26 mouse cellular contexts compared by ENCODE assay signal in genomic region chr10:129014477-129014876, GRCm38 (mm10). TPM values are rescaled to one million over a fixed set of nuclear protein-coding genes. Genes with fewer than 3 reads are reported as not detected.
DNase-seq lines count a peak whose midpoint lies in the region; ATAC-seq and TF ChIP-seq lines count a peak whose summit lies in the region.
"Had no signal": no experiment of that assay in that cellular context is flagged by ENCODE, and none has a peak within 500 bp of the region (broad histone marks: within the 10 kb centered on the region; RNA-seq: fewer than 3 reads in every experiment).

No protein-coding gene starts in this region.

- H3K79me2 ChIP-seq in liver, adult 2 months (ENCODE audit: control insufficient read depth, insufficient read depth, low read length): no peaks in the 10 kb centered on the region
- H3K79me2 ChIP-seq in MEL (ENCODE audit: control insufficient read depth, insufficient read depth, low read length, poor library complexity): no peaks in the 10 kb centered on the region

- no peak for TF ChIP-seq CTCF in liver, adult 2 months (IDR thresholded peaks at IDR 0.05; ENCODE audit: low read depth, low read length)
- TF ChIP-seq CTCF in MEL (IDR thresholded peaks at IDR 0.05 in 2 of 3, conservative IDR thresholded peaks at IDR 0.05 in 1 of 3; ENCODE audit: control insufficient read depth in 1 of 3, insufficient read depth in 1 of 3, low read depth in 2 of 3, low read length in 3 of 3, poor library complexity in 1 of 3, severe bottlenecking in 1 of 3): no peak
- TF ChIP-seq CTCF in lung, adult 2 months (IDR thresholded peaks at IDR 0.05; ENCODE audit: insufficient read depth, low read length): no peak

- no peaks in the 10 kb centered on the region for H3K9me3 ChIP-seq in liver, embryonic 12.5 days (replicated peaks)
- no peaks in the 10 kb centered on the region for H3K9me3 ChIP-seq in MEL (replicated peaks; ENCODE audit: insufficient read depth, low read length)
- H3K9me3 ChIP-seq in limb, embryonic 10.5 days (replicated peaks): no peaks in the 10 kb centered on the region
- H3K9me3 ChIP-seq: embryonic facial prominence, embryonic 10.5 days; embryonic facial prominence, embryonic 12.5 days; forebrain, embryonic 13.5 days; forebrain, embryonic 15.5 days had no signal

- H3K27me3 ChIP-seq in liver, adult 2 months (ENCODE audit: control insufficient read depth, insufficient read depth, low read length): no peaks in the 10 kb centered on the region
- no peaks in the 10 kb centered on the region for H3K27me3 ChIP-seq in liver, embryonic 12.5 days (replicated peaks)
- H3K27me3 ChIP-seq in MEL (ENCODE audit: control insufficient read depth in 1 of 2, insufficient read depth in 2 of 2, low read length in 2 of 2): no peaks in the 10 kb centered on the region
- H3K27me3 ChIP-seq in limb, embryonic 10.5 days (ENCODE audit: low read depth, poor library complexity, severe bottlenecking): no peaks in the 10 kb centered on the region
- H3K27me3 ChIP-seq: embryonic facial prominence, embryonic 12.5 days; forebrain, embryonic 13.5 days; forebrain, embryonic 15.5 days; Patski had no signal

- no peaks in the 10 kb centered on the region for H3K4me1 ChIP-seq in liver, adult 2 months (ENCODE audit: control insufficient read depth, insufficient read depth, low read length)
- no peaks in the 10 kb centered on the region for H3K4me1 ChIP-seq in liver, embryonic 12.5 days
- H3K4me1 ChIP-seq in MEL (ENCODE audit: control insufficient read depth in 1 of 2, insufficient read depth in 2 of 2, low read length in 2 of 2): peaks cover 0 to 4% of the 10 kb centered on the region in 2 experiments; a peak in 2 of 4 replicates
- H3K4me1 ChIP-seq in limb, embryonic 10.5 days: no peaks in the 10 kb centered on the region
- no peaks in the 10 kb centered on the region for H3K4me1 ChIP-seq in lung, adult 2 months (ENCODE audit: control insufficient read depth, insufficient read depth, low read length)
- H3K4me1 ChIP-seq: embryonic facial prominence, embryonic 10.5 days; embryonic facial prominence, embryonic 12.5 days; forebrain, embryonic 13.5 days; forebrain, embryonic 15.5 days had no signal

- no peak for ATAC-seq in liver, embryonic 12.5 days
- ATAC-seq: activated CD4-positive, CD25-positive, alpha-beta regulatory T cell, adult 4 months; forebrain, embryonic 13.5 days; forebrain, embryonic 15.5 days; forebrain, postnatal 0 days; Patski had no signal

- H3K4me2 ChIP-seq in liver, embryonic 12.5 days: no peak overlapping the region
- H3K4me2 ChIP-seq: embryonic facial prominence, embryonic 12.5 days; forebrain, embryonic 13.5 days; forebrain, embryonic 15.5 days had no signal

- no peak overlapping the region for H3K4me3 ChIP-seq in liver, adult 2 months (ENCODE audit: insufficient read depth, low read depth, low read length)
- no peak overlapping the region for H3K4me3 ChIP-seq in liver, embryonic 12.5 days
- no peak overlapping the region for H3K4me3 ChIP-seq in MEL (ENCODE audit: control insufficient read depth in 1 of 2, insufficient read depth in 1 of 2, low read depth in 2 of 2, low read length in 2 of 2)
- H3K4me3 ChIP-seq in limb, embryonic 10.5 days: no peak overlapping the region
- H3K4me3 ChIP-seq in lung, adult 2 months (replicated peaks; ENCODE audit: extremely low read depth, low read depth, low read length): no peak overlapping the region
- H3K4me3 ChIP-seq: embryonic facial prominence, embryonic 10.5 days; embryonic facial prominence, embryonic 12.5 days; forebrain, embryonic 13.5 days; forebrain, embryonic 15.5 days had no signal

- no peak for TF ChIP-seq EP300 in MEL (IDR thresholded peaks at IDR 0.05; ENCODE audit: low read depth in 1 of 2, low read length in 2 of 2)

- no peak overlapping the region for H3K9ac ChIP-seq in liver, adult 2 months (ENCODE audit: low read depth, low read length)
- no peak overlapping the region for H3K9ac ChIP-seq in liver, embryonic 12.5 days
- H3K9ac ChIP-seq in MEL (ENCODE audit: control insufficient read depth, low read depth, low read length, poor library complexity, severe bottlenecking): no peak overlapping the region
- H3K9ac ChIP-seq: embryonic facial prominence, embryonic 12.5 days; forebrain, embryonic 13.5 days; forebrain, embryonic 15.5 days; forebrain, postnatal 0 days had no signal

- no peak for TF ChIP-seq POLR2A in liver, adult 2 months (IDR thresholded peaks at IDR 0.05; ENCODE audit: extremely low read depth, insufficient read depth, low read length)
- TF ChIP-seq POLR2A in MEL (IDR thresholded peaks at IDR 0.05; ENCODE audit: control insufficient read depth in 1 of 2, insufficient read depth in 1 of 2, low read depth in 1 of 2, low read length in 2 of 2, poor library complexity in 1 of 2): no peak
- no peak for TF ChIP-seq POLR2A in lung, adult 2 months (IDR thresholded peaks at IDR 0.05; ENCODE audit: borderline replicate concordance, extremely low read depth, low read depth, low read length)

- peak; percentile 12 for DNase-seq in liver, adult 2 months (ENCODE audit: extremely low read depth, low read depth, low spot score)
- no peak for DNase-seq in MEL (ENCODE audit: low read depth, low spot score)
- DNase-seq in limb, embryonic 10.5 days (ENCODE audit: low spot score): peak; percentile 9
- no peak for DNase-seq in lung, adult 2 months
- DNase-seq: adrenal gland, adult 8-10 months; adrenal gland, postnatal 14 days; adrenal gland, postnatal 36 days; cerebellum, adult 11-12 months; cerebellum, adult 2 months; cerebellum, adult 9-10 months; cerebellum, postnatal 10 days; cerebellum, postnatal 25 days; forebrain, postnatal 0 days had no signal

- H3K36me3 ChIP-seq in liver, adult 2 months (ENCODE audit: control insufficient read depth, insufficient read depth, low read length): no peaks in the 10 kb centered on the region
- no peaks in the 10 kb centered on the region for H3K36me3 ChIP-seq in liver, embryonic 12.5 days
- H3K36me3 ChIP-seq in MEL (ENCODE audit: control insufficient read depth in 1 of 2, insufficient read depth in 2 of 2, low read length in 2 of 2): no peaks in the 10 kb centered on the region
- H3K36me3 ChIP-seq in limb, embryonic 10.5 days: no peaks in the 10 kb centered on the region
- H3K36me3 ChIP-seq: embryonic facial prominence, embryonic 10.5 days; embryonic facial prominence, embryonic 12.5 days; forebrain, embryonic 15.5 days had no signal

- H3K27ac ChIP-seq in liver, adult 2 months (replicated peaks; ENCODE audit: insufficient read depth, low read depth, low read length): no peak overlapping the region
- no peak overlapping the region for H3K27ac ChIP-seq in liver, embryonic 12.5 days
- H3K27ac ChIP-seq in MEL (ENCODE audit: control insufficient read depth, low read depth, low read length): no peak overlapping the region
- H3K27ac ChIP-seq in limb, embryonic 10.5 days: no peak overlapping the region
- H3K27ac ChIP-seq: embryonic facial prominence, embryonic 10.5 days; embryonic facial prominence, embryonic 12.5 days; forebrain, embryonic 13.5 days; forebrain, embryonic 15.5 days had no signal

- no peak for TF ChIP-seq RAD21 in MEL (IDR thresholded peaks at IDR 0.05; ENCODE audit: low read depth, low read length)

RNA-seq across cellular contexts. Expression of gene Olfr763, which starts 3.9 kb away (rescaled TPM):
- total RNA-seq in liver, adult 2 months (2014; rRNA removed): not detected in 2 replicates
- not detected in 2 replicates for polyA plus RNA-seq in liver, adult 2 months (2012; rRNA removed)
- not detected in 2 replicates for polyA plus RNA-seq in liver, embryonic 12.5 days (2016; fragmentation: Nextera tagmentation; extraction: Ambion mirVana)
- total RNA-seq in MEL (2012; rRNA removed): not detected in 2 replicates
- not detected for polyA plus RNA-seq in MEL (2012; ENCODE audit: insufficient read depth in 1 of 2, insufficient read length in 2 of 2, low read depth in 1 of 2, low replicate concordance in 2 of 2, missing spikeins in 1 of 2)
- polyA plus RNA-seq in limb, embryonic 10.5 days (2016; fragmentation: Nextera tagmentation; extraction: Ambion mirVana): not detected in 2 replicates
- not detected in 2 replicates for polyA plus RNA-seq in lung, adult 2 months (2012; rRNA removed)
- total RNA-seq: adrenal gland, adult 18-20 months; adrenal gland, adult 8-10 months; adrenal gland, postnatal 14 days; adrenal gland, postnatal 36 days; ES-E14; forebrain, postnatal 0 days had no signal
- polyA plus RNA-seq: activated CD4-positive, CD25-positive, alpha-beta regulatory T cell, adult 4 months; C2C12; cerebellum, adult 2 months; cortical plate, adult 2 months; embryonic facial prominence, embryonic 10.5 days; embryonic facial prominence, embryonic 12.5 days; embryonic facial prominence, embryonic 14.5 days; forebrain, embryonic 11.5 days; forebrain, embryonic 13.5 days; forebrain, embryonic 15.5 days; forebrain, postnatal 0 days; Patski had no signal

RNA-seq across cellular contexts. Expression of gene Olfr764-ps1, which starts 25.2 kb away (rescaled TPM):
- total RNA-seq in liver, adult 2 months (2014; rRNA removed): not detected in 2 replicates
- polyA plus RNA-seq in liver, adult 2 months (2012; rRNA removed): not detected in 2 replicates
- not detected in 2 replicates for polyA plus RNA-seq in liver, embryonic 12.5 days (2016; fragmentation: Nextera tagmentation; extraction: Ambion mirVana)
- total RNA-seq in MEL (2012; rRNA removed): not detected in 2 replicates
- not detected for polyA plus RNA-seq in MEL (2012; ENCODE audit: insufficient read depth in 1 of 2, insufficient read length in 2 of 2, low read depth in 1 of 2, low replicate concordance in 2 of 2, missing spikeins in 1 of 2)
- polyA plus RNA-seq in limb, embryonic 10.5 days (2016; fragmentation: Nextera tagmentation; extraction: Ambion mirVana): not detected in 2 replicates
- not detected in 2 replicates for polyA plus RNA-seq in lung, adult 2 months (2012; rRNA removed)
- total RNA-seq: adrenal gland, adult 18-20 months; adrenal gland, adult 8-10 months; adrenal gland, postnatal 14 days; adrenal gland, postnatal 36 days; ES-E14; forebrain, postnatal 0 days had no signal
- polyA plus RNA-seq: activated CD4-positive, CD25-positive, alpha-beta regulatory T cell, adult 4 months; C2C12; cerebellum, adult 2 months; cortical plate, adult 2 months; embryonic facial prominence, embryonic 10.5 days; embryonic facial prominence, embryonic 12.5 days; embryonic facial prominence, embryonic 14.5 days; forebrain, embryonic 11.5 days; forebrain, embryonic 13.5 days; forebrain, embryonic 15.5 days; forebrain, postnatal 0 days; Patski had no signal

RNA-seq across cellular contexts. Expression of gene Olfr9, which starts 25.2 kb away (rescaled TPM):
- 0.07 TPM in 1 of 2 replicates, not detected in the other for total RNA-seq in liver, adult 2 months (2014; rRNA removed)
- 0.02 TPM in 1 of 2 replicates, not detected in the other for polyA plus RNA-seq in liver, adult 2 months (2012; rRNA removed)
- not detected in 2 replicates for polyA plus RNA-seq in liver, embryonic 12.5 days (2016; fragmentation: Nextera tagmentation; extraction: Ambion mirVana)
- total RNA-seq in MEL (2012; rRNA removed): not detected in 2 replicates
- not detected for polyA plus RNA-seq in MEL (2012; ENCODE audit: insufficient read depth in 1 of 2, insufficient read length in 2 of 2, low read depth in 1 of 2, low replicate concordance in 2 of 2, missing spikeins in 1 of 2)
- not detected in 2 replicates for polyA plus RNA-seq in limb, embryonic 10.5 days (2016; fragmentation: Nextera tagmentation; extraction: Ambion mirVana)
- polyA plus RNA-seq in lung, adult 2 months (2012; rRNA removed): not detected in 2 replicates
- total RNA-seq: adrenal gland, adult 18-20 months; adrenal gland, adult 8-10 months; adrenal gland, postnatal 14 days; adrenal gland, postnatal 36 days; ES-E14; forebrain, postnatal 0 days had no signal
- polyA plus RNA-seq: activated CD4-positive, CD25-positive, alpha-beta regulatory T cell, adult 4 months; C2C12; cerebellum, adult 2 months; cortical plate, adult 2 months; embryonic facial prominence, embryonic 10.5 days; embryonic facial prominence, embryonic 12.5 days; embryonic facial prominence, embryonic 14.5 days; forebrain, embryonic 11.5 days; forebrain, embryonic 13.5 days; forebrain, embryonic 15.5 days; forebrain, postnatal 0 days; Patski had no signal

RNA-seq across cellular contexts. Expression of gene Olfr765, which starts 35.3 kb away (rescaled TPM):
- not detected in 2 replicates for total RNA-seq in liver, adult 2 months (2014; rRNA removed)
- polyA plus RNA-seq in liver, adult 2 months (2012; rRNA removed): not detected in 2 replicates
- polyA plus RNA-seq in liver, embryonic 12.5 days (2016; fragmentation: Nextera tagmentation; extraction: Ambion mirVana): not detected in 2 replicates
- not detected in 2 replicates for total RNA-seq in MEL (2012; rRNA removed)
- not detected for polyA plus RNA-seq in MEL (2012; ENCODE audit: insufficient read depth in 1 of 2, insufficient read length in 2 of 2, low read depth in 1 of 2, low replicate concordance in 2 of 2, missing spikeins in 1 of 2)
- polyA plus RNA-seq in limb, embryonic 10.5 days (2016; fragmentation: Nextera tagmentation; extraction: Ambion mirVana): not detected in 2 replicates
- not detected in 2 replicates for polyA plus RNA-seq in lung, adult 2 months (2012; rRNA removed)
- total RNA-seq: adrenal gland, adult 18-20 months; adrenal gland, adult 8-10 months; adrenal gland, postnatal 14 days; adrenal gland, postnatal 36 days; ES-E14; forebrain, postnatal 0 days had no signal
- polyA plus RNA-seq: activated CD4-positive, CD25-positive, alpha-beta regulatory T cell, adult 4 months; C2C12; cerebellum, adult 2 months; cortical plate, adult 2 months; embryonic facial prominence, embryonic 10.5 days; embryonic facial prominence, embryonic 12.5 days; embryonic facial prominence, embryonic 14.5 days; forebrain, embryonic 11.5 days; forebrain, embryonic 13.5 days; forebrain, embryonic 15.5 days; forebrain, postnatal 0 days; Patski had no signal

RNA-seq across cellular contexts. Expression of gene Mettl7b, which starts 53.7 kb away (rescaled TPM):
- 639 and 785 TPM in 2 replicates for total RNA-seq in liver, adult 2 months (2014; rRNA removed)
- 780 and 929 TPM in 2 replicates for polyA plus RNA-seq in liver, adult 2 months (2012; rRNA removed)
- not detected in 2 replicates for polyA plus RNA-seq in liver, embryonic 12.5 days (2016; fragmentation: Nextera tagmentation; extraction: Ambion mirVana)
- total RNA-seq in MEL (2012; rRNA removed): not detected in 2 replicates
- not detected for polyA plus RNA-seq in MEL (2012; ENCODE audit: insufficient read depth in 1 of 2, insufficient read length in 2 of 2, low read depth in 1 of 2, low replicate concordance in 2 of 2, missing spikeins in 1 of 2)
- 0.11 TPM in 1 of 2 replicates, not detected in the other for polyA plus RNA-seq in limb, embryonic 10.5 days (2016; fragmentation: Nextera tagmentation; extraction: Ambion mirVana)
- 0.66 and 0.77 TPM in 2 replicates for polyA plus RNA-seq in lung, adult 2 months (2012; rRNA removed)
- total RNA-seq: forebrain, postnatal 0 days had no signal
- polyA plus RNA-seq: activated CD4-positive, CD25-positive, alpha-beta regulatory T cell, adult 4 months; C2C12; cerebellum, adult 2 months; cortical plate, adult 2 months; embryonic facial prominence, embryonic 10.5 days; embryonic facial prominence, embryonic 14.5 days; forebrain, embryonic 11.5 days; forebrain, embryonic 13.5 days; forebrain, embryonic 15.5 days; forebrain, postnatal 0 days had no signal

Comparison
In these comparisons a context has a peak if more than half of its experiments do, and no peak if none do; other contexts are left out.
1. DNase-seq: peak in liver, adult 2 months (single experiment) and limb, embryonic 10.5 days (single experiment); none in MEL (single experiment) and lung, adult 2 months (single experiment).